Mouse (Mus musculus) large intestine, adult 2 months (tissue): ENCODE data around the gene Slc22a8. TPM values are rescaled to one million over a fixed set of nuclear protein-coding genes. Genes with fewer than 3 reads are reported as not detected.
A peak's percentile ranks its signal among the peaks of the same experiment; 100 is the strongest.

Experiments used
- DNase-seq: peaks from one replicate; pipeline ENCODE4 v3.0.0-alpha.2; 2012; ENCODE audit warnings: low read depth, low spot score
- WGBS: fragments of 180-500 bp; shearing (Covaris S2); methylation state at CpG from one replicate; pipeline ENCODE4 v1.1.7; 2018; 5-methylcytosine and 5-hydroxymethylcytosine counted together
- polyA plus RNA-seq: library from polyadenylated mRNA; depleted of rRNA; stranded (reverse); fragments of >200 nt; gene quantifications from 2 replicates; pipeline ENCODE4 v1.2.3, GENCODE M21; 2012; rRNA removed

Slc22a8 gene
- not detected in 2 replicates for polyA plus RNA-seq

DNA sequence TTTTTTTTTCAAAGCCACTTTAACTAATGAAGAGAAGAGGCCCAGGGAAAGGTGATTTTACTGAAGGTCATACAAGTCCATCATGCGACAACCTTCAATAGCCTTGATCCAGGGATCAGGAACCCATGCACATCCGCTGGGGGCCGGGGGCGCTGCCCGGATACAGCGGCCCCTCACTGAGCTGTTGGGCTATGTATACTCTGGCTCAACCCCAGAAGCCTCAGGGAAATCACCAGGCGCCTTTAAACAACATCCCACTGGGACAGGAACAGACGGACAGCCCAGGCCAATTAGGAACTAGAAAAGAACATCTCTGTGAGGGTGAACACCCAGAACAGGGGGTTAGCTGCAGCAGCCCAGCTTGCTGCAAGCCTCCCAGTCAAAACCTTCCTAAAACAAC lies at the start of gene Slc22a8:
Gene Slc22a8 (plus strand): TSS at position 301 of the 400 bp plus-strand sequence.
- no peak for DNase-seq
- WGBS: 81% methylated on average over 8 of the region's 8 CpGs

- WGBS: 70% methylated on average over 2 of the region's 2 CpGs
- no peak for DNase-seq
Measured at GRCm38 (mm10) chr19:8558897-8559296, 32.2 kb upstream of the Slc22a8 start.

DNA sequence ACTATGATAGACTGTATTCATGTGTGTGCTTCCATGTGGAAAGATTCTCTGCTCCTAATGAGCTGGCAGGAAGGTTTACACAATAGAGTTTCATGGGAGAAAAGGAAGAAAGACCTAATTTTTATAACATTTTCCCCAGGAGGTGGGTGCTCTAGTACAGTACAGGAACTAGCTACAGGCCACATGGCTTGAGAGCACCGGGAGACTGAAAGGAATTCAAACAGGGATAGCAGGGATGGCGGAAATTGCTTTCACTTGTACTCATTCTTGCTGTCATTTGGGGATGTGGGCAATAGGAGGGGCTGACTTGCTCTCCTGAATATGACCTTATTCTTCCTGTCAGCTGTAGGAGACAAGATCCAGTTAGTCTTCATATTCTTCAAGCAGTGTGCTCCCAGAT lies 27.0 kb upstream of the Slc22a8 start:
- WGBS: 47% methylated on average over 2 of the region's 2 CpGs
- DNase-seq: no peak

DNA sequence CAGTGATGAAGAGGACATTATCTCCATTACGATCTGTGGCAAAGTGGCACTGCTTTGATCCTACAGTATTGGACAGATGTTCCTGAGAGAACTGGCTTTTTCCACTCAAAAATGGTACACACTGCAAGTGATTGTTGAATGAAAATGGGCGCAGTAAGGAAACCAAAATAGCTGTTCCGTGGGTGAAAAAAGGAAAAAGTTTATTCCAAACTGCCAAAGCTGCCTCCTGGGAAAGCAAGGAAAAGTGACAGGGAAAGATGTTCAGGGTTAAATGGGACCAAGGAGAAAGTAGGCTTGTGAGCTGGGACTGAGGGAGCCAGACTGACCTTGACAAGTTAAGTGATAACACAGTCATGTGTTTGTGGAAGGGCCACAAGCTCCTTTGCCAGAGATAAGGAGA lies 26.6 kb upstream of the Slc22a8 start:
- DNase-seq: no peak
- 81% methylated on average over 3 of the region's 3 CpGs for WGBS

- no peak for DNase-seq
- WGBS: 50% methylated on average over 2 of the region's 2 CpGs
Measured at GRCm38 (mm10) chr19:8565262-8565661, 25.8 kb upstream of the Slc22a8 start.

DNA sequence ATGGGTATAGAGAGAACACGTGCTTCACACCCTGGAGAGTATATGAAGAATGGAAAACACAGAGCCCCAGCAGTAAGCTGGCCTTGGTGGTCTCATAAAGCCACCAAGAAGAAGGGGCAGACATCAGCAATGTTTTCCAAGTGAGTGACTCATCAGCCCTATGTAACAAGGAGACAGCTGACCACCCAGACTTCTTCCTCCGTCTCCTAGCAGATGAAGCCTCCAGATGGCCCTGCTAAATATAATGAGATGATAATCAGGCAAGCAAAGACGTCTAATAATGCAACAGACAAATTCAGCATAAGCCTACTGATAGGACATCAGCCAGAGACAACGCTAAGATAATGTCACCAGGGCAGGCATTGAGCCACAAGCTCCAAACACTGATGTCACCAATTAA lies 25.1 kb upstream of the Slc22a8 start:
- 62% methylated on average over 4 of the region's 4 CpGs for WGBS
- DNase-seq: no peak

- DNase-seq: peak; percentile 47
- WGBS: 25% methylated on average over 13 of the region's 13 CpGs
Measured at GRCm38 (mm10) chr19:8567104-8567880, 23.8 kb upstream of the Slc22a8 start.

- no peak for DNase-seq
- WGBS: 37% methylated on average over 14 of the region's 14 CpGs
Measured at GRCm38 (mm10) chr19:8569453-8569863, 21.6 kb upstream of the Slc22a8 start.

- 13% methylated on average over 2 of the region's 2 CpGs for WGBS
Measured at GRCm38 (mm10) chr19:8570341-8571040, 20.6 kb upstream of the Slc22a8 start.

DNA sequence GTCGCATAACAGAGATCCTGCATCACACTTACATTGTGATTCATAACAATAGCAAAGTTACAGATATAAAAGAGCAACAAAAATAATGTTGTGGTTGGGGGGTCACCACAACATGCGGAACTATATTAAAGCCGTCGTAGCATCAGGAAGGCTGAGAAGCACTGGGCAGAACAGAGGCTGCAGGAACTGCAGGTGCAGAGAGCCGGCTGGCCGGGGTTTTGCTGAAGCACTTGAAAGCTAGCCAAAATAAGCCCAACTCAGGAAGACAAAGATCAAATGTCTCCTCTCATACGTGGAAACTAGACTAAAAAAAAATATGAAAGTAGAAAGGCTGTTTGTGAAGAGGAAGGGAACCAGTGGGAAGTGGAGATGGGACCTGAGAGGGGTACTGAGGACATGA lies 19.3 kb upstream of the Slc22a8 start:
- DNase-seq: no peak
- 26% methylated on average over 7 of the region's 7 CpGs for WGBS

More at GRCm38 (mm10) chr19:8570341-8571040, 20.6 kb upstream of the Slc22a8 start:
- DNase-seq: no peak

- DNase-seq: no peak
- 22% methylated on average over 3 of the region's 3 CpGs for WGBS
Measured at GRCm38 (mm10) chr19:8572485-8572884, 18.6 kb upstream of the Slc22a8 start.

- no peak for DNase-seq
- 87% methylated on average over 4 of the region's 4 CpGs for WGBS
Measured at GRCm38 (mm10) chr19:8577432-8577831, 13.6 kb upstream of the Slc22a8 start.

DNA sequence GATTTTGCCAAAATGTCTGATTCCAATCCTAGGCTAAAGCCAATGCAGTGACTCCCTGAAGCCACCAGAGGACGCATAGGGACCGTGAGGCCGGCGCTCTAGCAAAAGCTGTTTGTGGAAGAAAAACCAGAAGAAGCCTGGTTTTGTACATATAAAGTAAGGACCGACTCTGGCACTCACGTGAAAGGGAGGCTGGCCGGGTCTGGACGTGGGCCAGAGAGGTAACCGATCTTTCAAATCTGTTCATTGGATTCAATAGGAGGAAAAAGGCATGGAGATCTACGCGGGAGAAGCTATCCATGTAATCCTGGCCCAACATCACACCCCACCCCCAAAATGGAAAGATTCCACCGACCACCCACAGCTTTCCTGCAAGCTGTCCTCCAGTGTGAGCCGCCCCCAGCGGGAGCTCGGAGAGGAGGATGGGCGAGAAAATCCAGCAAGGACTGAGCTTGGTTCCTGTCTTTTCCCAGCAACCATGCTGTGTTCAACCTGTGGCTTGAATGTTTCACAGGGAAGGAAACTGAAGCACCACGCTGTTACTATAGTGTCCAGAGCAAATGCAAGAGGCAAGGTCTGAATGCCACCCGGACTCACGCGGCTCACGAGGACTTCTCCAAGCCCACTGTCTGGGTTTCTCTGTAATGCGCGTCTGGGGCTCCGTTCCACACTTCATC lies 12.6 kb upstream of the Slc22a8 start:
- 19% methylated on average over 24 of the region's 24 CpGs for WGBS
- peak; percentile 32 for DNase-seq

GRCm38 (mm10) chr19:8578970-8579342 lies 12.1 kb upstream of the Slc22a8 start:
- WGBS: 78% methylated on average over 2 of the region's 2 CpGs
- no peak for DNase-seq

- 82% methylated on average over 3 of the region's 3 CpGs for WGBS
- DNase-seq: no peak
Measured at GRCm38 (mm10) chr19:8585298-8585697, 5.8 kb upstream of the Slc22a8 start.

DNA sequence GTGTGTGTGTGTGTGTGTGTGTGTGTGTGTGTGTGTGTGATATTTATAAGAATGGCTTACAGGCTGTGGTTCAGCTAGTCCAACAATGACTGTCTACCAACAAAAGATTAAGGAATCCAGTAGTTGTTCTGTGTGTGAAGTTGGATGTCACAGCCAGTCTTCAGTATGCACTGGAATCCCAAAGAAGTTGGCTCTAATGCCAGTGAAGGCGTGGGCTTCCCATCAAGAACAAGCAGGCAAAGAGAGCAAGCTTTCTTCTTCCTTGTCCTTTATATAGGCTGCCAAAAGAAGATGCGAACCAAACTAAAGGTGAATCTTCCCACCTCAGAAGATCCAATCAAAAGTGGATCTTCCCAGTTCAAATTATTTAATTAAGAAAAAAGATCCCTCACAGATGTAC lies 5.2 kb upstream of the Slc22a8 start:
- no peak for DNase-seq
- 80% methylated on average over 2 of the region's 2 CpGs for WGBS

GRCm38 (mm10) chr19:8586350-8586749 lies 4.7 kb upstream of the Slc22a8 start:
- WGBS: 65% methylated on average over 3 of the region's 3 CpGs
- no peak for DNase-seq

- WGBS: 53% methylated on average over 1 of the region's 1 CpGs
- DNase-seq: no peak
Measured at GRCm38 (mm10) chr19:8587315-8587714, 3.7 kb upstream of the Slc22a8 start.

DNA sequence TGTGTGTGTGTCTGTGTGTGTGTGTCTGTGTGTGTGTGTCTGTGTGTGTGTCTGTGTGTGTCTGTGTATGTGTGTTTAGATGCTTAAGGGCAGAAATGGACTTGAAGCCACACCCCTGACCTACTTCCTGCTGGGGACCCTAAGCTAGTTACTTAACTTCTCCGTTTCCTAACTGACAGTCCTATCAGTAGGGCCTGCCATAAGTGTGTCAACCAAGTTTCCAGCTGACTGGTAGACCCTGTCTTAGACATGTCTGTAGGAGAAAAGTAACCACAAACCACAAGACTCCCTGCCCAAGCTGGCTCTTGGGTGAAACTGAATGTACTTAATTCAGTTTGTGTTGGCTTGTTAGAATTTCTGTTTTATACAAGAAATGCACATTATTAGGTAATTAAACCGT lies 1.1 kb downstream of the Slc22a8 start:
- DNase-seq: no peak
- WGBS: 67% methylated on average over 2 of the region's 2 CpGs

DNA sequence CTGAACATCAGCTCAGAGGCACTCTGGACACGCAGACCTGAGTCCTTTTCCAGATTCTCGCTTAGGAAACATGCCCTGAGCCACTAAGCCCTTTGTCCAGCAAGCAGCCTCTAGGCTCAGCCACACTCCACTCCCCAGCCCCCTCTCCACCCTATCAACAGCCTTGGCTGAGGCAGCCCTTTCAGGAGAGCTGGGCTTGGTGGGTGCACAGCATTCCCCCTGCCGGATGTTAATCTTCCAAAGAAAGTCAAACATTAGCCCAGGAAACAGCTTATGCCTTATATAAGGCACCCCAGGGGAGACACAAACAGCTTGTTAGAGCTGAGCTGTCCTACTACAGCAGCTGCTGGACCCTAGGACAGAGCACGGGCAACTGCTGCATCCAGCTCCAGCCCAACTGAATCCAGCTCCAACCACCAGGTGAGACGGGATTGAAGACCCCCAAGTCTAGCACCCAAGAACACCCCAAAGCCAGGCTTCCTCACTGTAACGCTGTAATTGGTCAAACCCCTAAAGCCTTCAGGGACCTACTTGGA lies 1.9 kb downstream of the Slc22a8 start:
- 65% methylated on average over 6 of the region's 6 CpGs for whole genome bisulfite sequencing
- DNase-seq: no peak
